Mouse (Mus musculus) limb, embryonic 14.5 days (tissue): ENCODE measurements at regions not wholly inside any gene's neighbourhood (a gene's known extent, or its start where the extent isn't known, plus 50 kb on each side); places are given as distances from the start of the nearest gene placed in this dataset.

Source experiments
- ATAC-seq: fragments of 200-750 bp; cut with Nextera tagmentation; 2 replicates; pipeline ENCODE4 v1.8.0; 2017; ENCODE audit warnings: low read depth, moderate number of reproducible peaks, moderate TSS enrichment; ENCODE audit not compliant: low FRiP score
- DNase-seq: peaks from one replicate; pipeline ENCODE4 v3.0.0-alpha.2; 2015; ENCODE audit warnings: low spot score
- H3K27ac ChIP-seq: fragments of 300-500 bp; sonication (generic); replicated peaks from 2 replicates; pipeline ENCODE4 v1.5.1; 2014; ENCODE audit warnings: low read depth, mild to moderate bottlenecking, low read length, moderate library complexity, mixed read lengths
- H3K27me3 ChIP-seq: fragments of 300-500 bp; sonication (generic); 2 replicates; pipeline ENCODE4 v1.6.1; 2014; ENCODE audit warnings: low read length, mixed read lengths; ENCODE audit not compliant: control insufficient read depth, insufficient read depth
- H3K36me3 ChIP-seq: fragments of 300-500 bp; sonication (generic); 2 replicates; pipeline ENCODE4 v1.6.1; 2014; ENCODE audit warnings: mild to moderate bottlenecking, low read length, moderate library complexity, mixed read lengths; ENCODE audit not compliant: control insufficient read depth, insufficient read depth
- H3K4me1 ChIP-seq: fragments of 300-500 bp; sonication (generic); 2 replicates; pipeline ENCODE4 v1.6.1; 2014; ENCODE audit warnings: antibody characterized with exemption, low read length, mixed read lengths; ENCODE audit not compliant: control insufficient read depth, insufficient read depth
- H3K4me2 ChIP-seq: fragments of 300-500 bp; sonication (generic); replicated peaks from 2 replicates; pipeline ENCODE4 v1.6.1; 2014; ENCODE audit warnings: low read depth, mild to moderate bottlenecking, low read length, moderate library complexity; ENCODE audit not compliant: severe bottlenecking
- H3K4me3 ChIP-seq: fragments of 300-500 bp; sonication (generic); replicated peaks from 2 replicates; pipeline ENCODE4 v1.5.1; 2014; ENCODE audit warnings: low read length
- H3K9ac ChIP-seq: fragments of 300-500 bp; sonication (generic); 2 replicates; pipeline ENCODE4 v1.6.1; 2014; ENCODE audit warnings: mild to moderate bottlenecking, low read depth, low read length, moderate library complexity; ENCODE audit not compliant: severe bottlenecking
- H3K9me3 ChIP-seq: fragments of 300-500 bp; sonication (generic); 2 replicates; pipeline ENCODE4 v1.6.1; 2016; ENCODE audit warnings: low read length; ENCODE audit not compliant: control insufficient read depth
- POLR2A ChIP-seq: fragments of 200-500 bp; IDR thresholded peaks from 2 replicates; pipeline ENCODE4 v1.8.0; 2012; ENCODE audit warnings: inconsistent platforms, mild to moderate bottlenecking, moderate library complexity, borderline replicate concordance; ENCODE audit not compliant: insufficient read depth, insufficient read length; ENCODE audit errors: extremely low read depth
- WGBS: fragments of 180-500 bp; shearing (Covaris S2); extraction: QIAGEN DNeasy Blood & Tissue Kit; methylation state at CpG from one replicate; pipeline ENCODE4 v1.1.7; 2014; 5-methylcytosine and 5-hydroxymethylcytosine counted together

DNA sequence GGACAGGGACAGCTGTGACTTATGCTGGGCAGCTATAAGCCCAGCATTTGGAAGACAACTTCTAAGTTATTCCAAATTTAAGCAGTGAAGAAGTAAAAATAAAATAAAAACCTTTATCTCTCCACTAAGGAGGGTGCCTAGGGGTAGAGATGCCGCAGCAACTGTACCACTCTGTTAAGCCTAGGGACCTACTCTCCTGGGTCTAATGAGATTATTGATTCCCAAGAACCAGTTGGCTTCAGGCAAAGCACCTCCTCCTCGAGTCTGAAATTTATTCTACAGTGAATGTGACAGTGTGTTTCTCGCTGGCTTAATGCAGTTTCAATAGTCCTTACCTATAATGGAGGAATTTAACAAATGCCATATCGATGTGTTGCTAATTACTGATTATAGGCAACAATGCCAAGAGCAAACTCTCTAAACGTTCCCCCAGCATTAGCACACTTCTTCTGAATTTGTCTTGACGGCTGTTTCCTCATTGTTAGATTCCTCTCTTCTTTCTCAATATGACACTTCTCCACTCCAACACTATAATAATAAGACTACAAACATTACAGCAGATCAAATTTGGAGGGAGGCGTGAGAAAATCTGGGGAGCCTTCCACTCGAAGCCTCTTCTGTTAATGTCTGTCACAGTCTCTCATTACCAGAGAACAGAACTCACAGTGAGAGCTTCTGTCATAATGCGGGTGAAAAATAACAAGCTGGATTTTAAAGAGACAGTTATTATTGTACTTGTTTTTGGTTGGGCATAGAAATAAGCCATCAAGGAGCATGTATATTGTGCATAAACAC lies 112.6 kb upstream of the Nabp1 start:
- Histone ChIP-seq H3K9ac (no peak overlapping the region), H3K9me3 (no peaks in the 10 kb centered on the region), H3K4me2 (no peak overlapping the region), H3K4me1 (peaks cover 7% of the 10 kb centered on the region; the same call in 1 of the 2 replicates), H3K27me3 (no peaks in the 10 kb centered on the region), H3K4me3 (no peak overlapping the region), H3K36me3 (no peaks in the 10 kb centered on the region), H3K27ac (no peak overlapping the region)
- DNase-seq (no peak), ATAC-seq (no peak)
- WGBS = 64% methylated on average over 9 of the region's 9 CpGs
- TF ChIP-seq POLR2A = no peak

GRCm38 (mm10) chr1:51584925-51585424 lies 106.8 kb upstream of the Nabp1 start:
- Histone ChIP-seq H3K27ac (no peak overlapping the region; the same call in 1 of the 2 replicates), H3K9me3 (no peaks in the 10 kb centered on the region), H3K27me3 (no peaks in the 10 kb centered on the region), H3K9ac (no peak overlapping the region), H3K4me3 (no peak overlapping the region), H3K4me2 (no peak overlapping the region), H3K4me1 (peaks cover 8% of the 10 kb centered on the region), H3K36me3 (no peaks in the 10 kb centered on the region)
- no peak for TF ChIP-seq POLR2A
- WGBS = 18% methylated on average over 3 of the region's 3 CpGs
- peak; percentile 35 for DNase-seq
- peak; percentile 55; the same call in 1 of the 2 replicates for ATAC-seq

- ATAC-seq = no peak
- Histone ChIP-seq H3K9ac (no peak overlapping the region), H3K27ac (no peak overlapping the region), H3K27me3 (no peaks in the 10 kb centered on the region), H3K36me3 (no peaks in the 10 kb centered on the region), H3K4me3 (no peak overlapping the region), H3K9me3 (no peaks in the 10 kb centered on the region), H3K4me2 (no peak overlapping the region), H3K4me1 (peaks cover 10% of the 10 kb centered on the region)
- 92% methylated on average over 4 of the region's 4 CpGs for WGBS
- no peak for TF ChIP-seq POLR2A
- no peak for DNase-seq
Measured at GRCm38 (mm10) chr1:51583871-51584270, 105.6 kb upstream of the Nabp1 start.

DNA sequence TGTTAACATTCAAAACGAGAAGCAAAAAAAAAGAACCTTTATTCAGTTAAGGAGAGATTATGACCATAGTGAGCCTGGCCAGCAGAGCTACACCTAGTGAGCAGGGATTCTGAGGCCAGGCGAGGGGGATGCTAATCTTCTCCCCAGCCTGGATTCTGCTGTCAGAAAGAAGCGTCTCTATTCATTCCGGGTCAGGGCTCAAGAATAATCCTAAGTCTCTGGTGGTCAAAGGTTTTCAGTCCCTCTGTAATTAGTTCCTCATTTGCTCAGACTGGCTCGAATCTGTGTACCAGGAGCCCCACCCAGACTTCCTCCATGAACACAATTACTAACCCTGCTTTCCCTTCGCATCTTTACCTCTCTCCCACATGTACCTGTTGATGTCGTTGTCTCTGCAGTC lies 101.8 kb upstream of the Nabp1 start:
- DNase-seq = no peak
- Histone ChIP-seq H3K36me3 (no peaks in the 10 kb centered on the region), H3K4me2 (no peak overlapping the region), H3K9me3 (no peaks in the 10 kb centered on the region), H3K9ac (no peak overlapping the region), H3K4me1 (peaks cover 9% of the 10 kb centered on the region), H3K4me3 (no peak overlapping the region), H3K27me3 (no peaks in the 10 kb centered on the region), H3K27ac (no peak overlapping the region)
- ATAC-seq = no peak
- WGBS = 26% methylated on average over 7 of the region's 7 CpGs
- no peak for TF ChIP-seq POLR2A

GRCm38 (mm10) chr1:51577701-51578100 lies 99.5 kb upstream of the Nabp1 start:
- Histone ChIP-seq H3K9me3 (no peaks in the 10 kb centered on the region), H3K9ac (no peak overlapping the region), H3K27me3 (no peaks in the 10 kb centered on the region), H3K4me3 (no peak overlapping the region), H3K36me3 (no peaks in the 10 kb centered on the region), H3K4me1 (0 out of 2 replicates have a peak, but pooled peaks cover 3% of the 10 kb centered on the region), H3K4me2 (no peak overlapping the region), H3K27ac (no peak overlapping the region)
- DNase-seq (no peak), ATAC-seq (no peak)
- 86% methylated on average over 2 of the region's 2 CpGs for WGBS
- TF ChIP-seq POLR2A = no peak
